Mouse (Mus musculus): ENCODE measurements at regions not wholly inside any gene's neighbourhood (a gene's known extent, or its start where the extent isn't known, plus 50 kb on each side); places are given as distances from the start of the nearest gene placed in this dataset.

GRCm38 (mm10) chrX:99656988-99657387 is 163.8 kb upstream of the Tmem28 start:
- TF ChIP-seq CTCF (IDR thresholded peaks at IDR 0.05; ENCODE audit: borderline replicate concordance, extremely low read depth, insufficient read depth, insufficient read length) (no peak), POLR2A (IDR thresholded peaks at IDR 0.05; ENCODE audit: borderline replicate concordance, extremely low read depth, insufficient read depth, insufficient read length, poor library complexity, severe bottlenecking) (no peak)

Data from brain, embryonic 14.5 days (tissue).